In genomic region chr10:32283690-32284089, GRCm38 (mm10) we compare ENCODE assay signal across 22 mouse cellular contexts.
"Had no signal": no experiment of that assay in that cellular context is flagged by ENCODE, and none has a peak within 500 bp of the region (broad histone marks: within the 10 kb centered on the region; RNA-seq: fewer than 3 reads in every experiment).

No protein-coding gene starts in this region.

- H3K27me3 ChIP-seq: heart, embryonic 13.5 days; heart, embryonic 15.5 days; hindbrain, embryonic 13.5 days; hindbrain, embryonic 15.5 days; limb, embryonic 13.5 days; limb, embryonic 15.5 days had no signal

- H3K9ac ChIP-seq: forebrain, postnatal 0 days; heart, embryonic 13.5 days; heart, embryonic 15.5 days; hindbrain, embryonic 13.5 days; hindbrain, embryonic 15.5 days; limb, embryonic 13.5 days; limb, embryonic 15.5 days had no signal

- H3K27ac ChIP-seq: heart, adult 2 months; heart, embryonic 13.5 days; heart, embryonic 15.5 days; hindbrain, embryonic 13.5 days; hindbrain, embryonic 15.5 days; hindbrain, postnatal 0 days; limb, embryonic 13.5 days; limb, embryonic 15.5 days had no signal

- H3K4me1 ChIP-seq: heart, embryonic 13.5 days; heart, embryonic 15.5 days; hindbrain, embryonic 13.5 days; hindbrain, embryonic 15.5 days; limb, embryonic 13.5 days; limb, embryonic 15.5 days had no signal

- ATAC-seq: forebrain, postnatal 0 days; hindbrain, postnatal 0 days had no signal

- DNase-seq: forebrain, postnatal 0 days; gastrocnemius, postnatal 14 days; gastrocnemius, postnatal 36 days; heart, adult 11 months; heart, adult 2 months; heart, postnatal 14 days; heart, postnatal 36 days; kidney, adult 18-20 months; kidney, adult 8-10 months; kidney, postnatal 10 days; kidney, postnatal 25 days; layer of hippocampus, adult 9-11 months; layer of hippocampus, postnatal 36 days; left cerebral cortex, postnatal 4 days had no signal

- H3K4me3 ChIP-seq: heart, adult 2 months; heart, embryonic 13.5 days; heart, embryonic 15.5 days; hindbrain, embryonic 13.5 days; hindbrain, embryonic 15.5 days; limb, embryonic 13.5 days; limb, embryonic 15.5 days had no signal

- H3K4me2 ChIP-seq: heart, embryonic 11.5 days; heart, embryonic 13.5 days; heart, embryonic 15.5 days; hindbrain, embryonic 13.5 days; hindbrain, embryonic 15.5 days; limb, embryonic 13.5 days; limb, embryonic 15.5 days had no signal

- H3K9me3 ChIP-seq: heart, embryonic 13.5 days; heart, embryonic 15.5 days; hindbrain, embryonic 13.5 days; hindbrain, embryonic 15.5 days; limb, embryonic 13.5 days; limb, embryonic 15.5 days had no signal

- H3K36me3 ChIP-seq: heart, embryonic 13.5 days; heart, embryonic 15.5 days; hindbrain, embryonic 13.5 days; hindbrain, embryonic 15.5 days; limb, embryonic 13.5 days; limb, embryonic 15.5 days had no signal
